Mouse (Mus musculus): ENCODE measurements around the gene Tdp2. TPM values are rescaled to one million over a fixed set of nuclear protein-coding genes. Genes with fewer than 3 reads are reported as not detected.

Gene Tdp2
- polyA plus RNA-seq, 1 experiment from 2014 or later, result 31.4 TPM

DNA sequence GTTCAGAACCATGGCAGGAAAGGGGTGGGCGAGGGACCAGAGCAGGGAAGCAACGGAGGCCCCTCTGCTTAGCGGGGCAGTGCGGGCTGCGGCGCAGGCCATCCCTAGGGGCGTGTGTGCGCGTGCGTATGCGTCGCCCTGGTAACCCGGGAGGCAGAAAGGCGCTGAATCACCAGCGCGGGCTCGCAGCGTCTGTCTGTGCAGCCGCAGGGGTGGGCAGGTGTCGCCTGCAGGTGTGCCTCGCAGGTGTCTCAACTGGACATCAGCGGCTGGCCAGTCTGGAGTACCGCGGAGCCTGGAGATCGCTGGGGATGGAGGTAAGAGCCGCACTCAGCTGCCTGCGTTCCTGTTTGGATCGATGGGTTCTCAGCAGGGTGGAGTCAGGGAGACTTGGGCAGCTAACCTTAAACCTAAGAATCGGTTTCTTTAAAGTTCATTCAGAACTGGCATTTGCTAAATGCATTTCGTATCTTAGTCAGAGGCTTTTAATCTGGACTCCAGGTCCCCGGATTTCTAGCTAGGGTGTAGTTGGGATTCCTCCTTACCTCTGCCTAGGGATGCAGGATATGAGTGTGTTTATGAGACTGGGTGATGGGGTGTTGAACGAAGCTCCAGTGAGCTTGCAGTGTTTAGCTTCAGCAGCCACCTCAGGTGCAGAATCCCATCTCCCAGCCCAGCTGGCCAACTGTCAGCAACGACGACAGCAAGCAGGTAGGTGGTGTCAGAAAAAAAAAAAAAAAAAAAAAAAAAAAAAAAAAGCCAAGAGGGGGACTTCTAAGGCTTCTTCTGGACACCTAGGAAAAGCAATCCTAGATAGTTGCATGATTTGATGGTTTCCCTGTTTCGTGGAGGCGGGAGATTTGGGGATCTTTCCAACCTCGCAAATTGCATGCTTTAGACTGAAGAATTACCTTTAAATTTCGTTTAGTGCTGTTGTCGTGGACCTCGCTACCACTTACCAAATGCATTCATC lies 13.8 kb downstream of the Tdp2 start, which contains the start of gene D130043K22Rik:
Gene D130043K22Rik (plus strand): TSS at position 153 of the 973 bp plus-strand sequence.
- H3K27ac ChIP-seq (replicated peaks in 1 of 2; ENCODE audit: control insufficient read depth in 1 of 2, insufficient read depth in 1 of 2, low read depth in 2 of 2, low read length in 2 of 2), result no peak within 1 kb of the TSS
- peak within 1 kb of the TSS; percentile 57 for H3K9ac ChIP-seq (ENCODE audit: low read length)

DNA sequence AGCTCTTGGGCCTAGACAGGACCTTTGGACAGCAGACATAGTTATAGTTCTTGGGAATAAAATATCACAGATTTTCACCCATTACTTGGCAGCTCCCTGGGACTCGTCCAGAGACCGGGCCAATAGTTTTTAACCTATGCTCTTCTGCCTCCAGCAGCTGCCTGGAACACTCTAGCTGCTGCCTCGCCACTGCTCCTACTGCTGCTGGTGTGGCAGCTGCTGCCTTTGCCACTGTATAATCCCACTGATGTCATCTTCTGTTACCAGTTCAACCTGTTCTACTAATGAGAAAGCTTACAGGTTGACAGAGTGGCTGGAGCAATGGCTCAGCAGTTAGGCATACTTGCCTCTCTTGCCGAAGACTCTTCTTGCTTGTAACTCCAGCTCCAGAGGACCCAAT lies 17.8 kb downstream of the Tdp2 start:
- H3K9ac ChIP-seq (ENCODE audit: low read length), result no peak overlapping the region
- no peak for ATAC-seq (ENCODE audit: insufficient number of reproducible peaks, insufficient read depth, low FRiP score, low read depth)
- H3K4me1 ChIP-seq (ENCODE audit: control insufficient read depth in 2 of 2, insufficient read depth in 2 of 2, low read length in 2 of 2), result peaks cover 5 to 7% of the 10 kb centered on the region in 2 experiments; a peak in 2 of 4 replicates
- H3K4me3 ChIP-seq (ENCODE audit: control insufficient read depth in 1 of 2, insufficient read depth in 1 of 2, low read depth in 1 of 2, low read length in 2 of 2), result no peak overlapping the region
- H3K9me3 ChIP-seq (ENCODE audit: control insufficient read depth, low read length), result no peaks in the 10 kb centered on the region
- H3K27ac ChIP-seq (replicated peaks in 1 of 2; ENCODE audit: control insufficient read depth in 1 of 2, insufficient read depth in 1 of 2, low read depth in 2 of 2, low read length in 2 of 2), result no peak overlapping the region
- H3K4me2 ChIP-seq (ENCODE audit: low read length), result no peak overlapping the region
- H3K27me3 ChIP-seq (ENCODE audit: control insufficient read depth, insufficient read depth, low read length), result no peaks in the 10 kb centered on the region
- no peaks in the 10 kb centered on the region for H3K36me3 ChIP-seq (ENCODE audit: control insufficient read depth, insufficient read depth, low read length)
- 84% methylated on average over 4 of the region's 4 CpGs for WGBS

More for the DNA sequence above, 13.8 kb downstream of the Tdp2 start, which contains the start of gene D130043K22Rik:
- H3K4me2 ChIP-seq (ENCODE audit: low read length), result peak within 1 kb of the TSS; percentile 94
- peak within 1 kb of the TSS; percentile 45 to 53 for H3K4me3 ChIP-seq (ENCODE audit: control insufficient read depth in 1 of 2, insufficient read depth in 1 of 2, low read depth in 1 of 2, low read length in 2 of 2)
- no peaks in the 10 kb centered on the region for H3K27me3 ChIP-seq (ENCODE audit: control insufficient read depth, insufficient read depth, low read length)
- peaks cover 5 to 7% of the 10 kb centered on the region in 2 experiments; a peak in 2 of 4 replicates for H3K4me1 ChIP-seq (ENCODE audit: control insufficient read depth in 2 of 2, insufficient read depth in 2 of 2, low read length in 2 of 2)
- ATAC-seq (ENCODE audit: insufficient number of reproducible peaks, insufficient read depth, low FRiP score, low read depth), result no peak
- WGBS, result 15% methylated on average over 40 of the region's 40 CpGs
- H3K9me3 ChIP-seq (ENCODE audit: control insufficient read depth, low read length), result no peaks in the 10 kb centered on the region
- H3K36me3 ChIP-seq (ENCODE audit: control insufficient read depth, insufficient read depth, low read length), result peaks cover 18% of the 10 kb centered on the region

DNA sequence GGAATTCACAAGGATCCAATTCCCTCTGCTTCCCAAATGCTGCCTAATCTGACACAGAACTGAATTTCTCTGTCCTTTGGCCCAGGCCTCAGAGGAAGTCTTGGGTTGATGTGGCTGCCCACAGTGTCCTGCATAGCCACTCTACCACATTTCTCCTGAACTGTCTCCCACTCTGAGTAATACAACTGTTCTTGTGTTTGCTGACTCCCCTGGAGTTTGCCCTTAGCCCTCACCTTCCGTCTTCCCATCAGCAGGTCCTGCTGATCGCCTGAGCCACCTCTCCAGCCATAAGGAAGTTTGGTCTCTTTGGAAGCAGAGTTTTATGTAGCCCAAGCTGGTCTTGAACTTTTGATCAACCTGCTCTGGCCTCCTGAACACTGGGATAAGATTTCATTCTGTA lies 20.5 kb downstream of the Tdp2 start:
- H3K36me3 ChIP-seq (ENCODE audit: control insufficient read depth, insufficient read depth, low read length), result no peaks in the 10 kb centered on the region
- H3K27ac ChIP-seq (replicated peaks in 1 of 2; ENCODE audit: control insufficient read depth in 1 of 2, insufficient read depth in 1 of 2, low read depth in 2 of 2, low read length in 2 of 2), result no peak overlapping the region
- WGBS, result 76% methylated on average over 2 of the region's 2 CpGs
- no peaks in the 10 kb centered on the region for H3K9me3 ChIP-seq (ENCODE audit: control insufficient read depth, low read length)
- no peak overlapping the region for H3K9ac ChIP-seq (ENCODE audit: low read length)
- no peak overlapping the region for H3K4me3 ChIP-seq (ENCODE audit: control insufficient read depth in 1 of 2, insufficient read depth in 1 of 2, low read depth in 1 of 2, low read length in 2 of 2)
- H3K4me1 ChIP-seq (ENCODE audit: control insufficient read depth in 2 of 2, insufficient read depth in 2 of 2, low read length in 2 of 2), result no peaks in the 10 kb centered on the region
- H3K4me2 ChIP-seq (ENCODE audit: low read length), result no peak overlapping the region
- no peak for ATAC-seq (ENCODE audit: insufficient number of reproducible peaks, insufficient read depth, low FRiP score, low read depth)
- no peaks in the 10 kb centered on the region for H3K27me3 ChIP-seq (ENCODE audit: control insufficient read depth, insufficient read depth, low read length)

DNA sequence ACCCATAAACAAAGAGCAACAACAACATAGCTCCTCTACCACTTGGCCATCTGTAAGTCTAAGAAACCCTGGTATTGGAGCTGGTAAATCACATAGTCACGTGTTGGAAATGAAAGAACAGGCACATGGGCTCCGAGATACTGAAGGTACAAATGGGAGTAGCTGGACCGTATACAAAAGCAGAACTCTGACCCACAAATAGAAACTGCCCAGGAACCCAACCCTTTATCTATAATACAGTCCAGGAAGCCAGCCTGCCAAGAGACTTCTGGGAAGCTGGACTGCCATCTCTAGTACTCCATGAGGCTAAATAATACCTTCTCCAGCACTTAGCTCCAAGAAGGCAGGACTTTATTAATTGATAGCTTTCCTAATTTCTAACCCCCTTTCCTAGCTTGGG lies 21.1 kb downstream of the Tdp2 start:
- Histone ChIP-seq H3K36me3 (ENCODE audit: control insufficient read depth, insufficient read depth, low read length) (no peaks in the 10 kb centered on the region), H3K4me1 (ENCODE audit: control insufficient read depth in 2 of 2, insufficient read depth in 2 of 2, low read length in 2 of 2) (0 out of 4 replicates have a peak, but pooled peaks cover 0 to 3% of the 10 kb centered on the region in 2 experiments), H3K4me2 (ENCODE audit: low read length) (no peak overlapping the region), H3K9me3 (ENCODE audit: control insufficient read depth, low read length) (no peaks in the 10 kb centered on the region), H3K27me3 (ENCODE audit: control insufficient read depth, insufficient read depth, low read length) (no peaks in the 10 kb centered on the region), H3K27ac (replicated peaks in 1 of 2; ENCODE audit: control insufficient read depth in 1 of 2, insufficient read depth in 1 of 2, low read depth in 2 of 2, low read length in 2 of 2) (no peak overlapping the region), H3K9ac (ENCODE audit: low read length) (no peak overlapping the region), H3K4me3 (ENCODE audit: control insufficient read depth in 1 of 2, insufficient read depth in 1 of 2, low read depth in 1 of 2, low read length in 2 of 2) (no peak overlapping the region)
- WGBS, result 58% methylated on average over 3 of the region's 3 CpGs
- ATAC-seq (ENCODE audit: insufficient number of reproducible peaks, insufficient read depth, low FRiP score, low read depth), result no peak

DNA sequence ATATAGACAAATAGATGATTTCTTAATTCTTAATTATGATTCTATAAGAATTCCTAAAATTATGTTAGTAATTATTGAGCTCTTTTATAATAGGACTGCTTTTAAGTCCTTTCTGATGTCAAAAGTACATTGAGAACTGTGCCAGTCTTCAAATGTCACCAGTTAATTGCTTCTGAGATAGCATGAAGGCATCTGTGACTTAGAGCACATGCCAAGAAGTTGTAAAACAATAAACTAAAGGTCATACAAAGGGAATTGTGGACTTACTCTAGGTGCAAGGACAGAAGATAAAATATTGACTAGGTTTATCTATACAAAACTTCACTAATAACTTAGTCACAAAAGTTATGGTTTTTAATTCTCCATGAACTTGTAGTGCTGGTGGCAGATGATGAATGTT lies 27.6 kb downstream of the Tdp2 start:
- no peak overlapping the region for H3K4me2 ChIP-seq (ENCODE audit: low read length)
- no peak for ATAC-seq (ENCODE audit: insufficient number of reproducible peaks, insufficient read depth, low FRiP score, low read depth)
- no peak overlapping the region for H3K4me3 ChIP-seq (ENCODE audit: control insufficient read depth in 1 of 2, insufficient read depth in 1 of 2, low read depth in 1 of 2, low read length in 2 of 2)
- no peaks in the 10 kb centered on the region for H3K36me3 ChIP-seq (ENCODE audit: control insufficient read depth, insufficient read depth, low read length)
- H3K27me3 ChIP-seq (ENCODE audit: control insufficient read depth, insufficient read depth, low read length), result no peaks in the 10 kb centered on the region
- H3K9me3 ChIP-seq (ENCODE audit: control insufficient read depth, low read length), result no peaks in the 10 kb centered on the region
- H3K9ac ChIP-seq (ENCODE audit: low read length), result no peak overlapping the region
- H3K4me1 ChIP-seq (ENCODE audit: control insufficient read depth in 2 of 2, insufficient read depth in 2 of 2, low read length in 2 of 2), result 0 out of 4 replicates have a peak, but pooled peaks cover 0 to 6% of the 10 kb centered on the region in 2 experiments
- H3K27ac ChIP-seq (replicated peaks in 1 of 2; ENCODE audit: control insufficient read depth in 1 of 2, insufficient read depth in 1 of 2, low read depth in 2 of 2, low read length in 2 of 2), result no peak overlapping the region

DNA sequence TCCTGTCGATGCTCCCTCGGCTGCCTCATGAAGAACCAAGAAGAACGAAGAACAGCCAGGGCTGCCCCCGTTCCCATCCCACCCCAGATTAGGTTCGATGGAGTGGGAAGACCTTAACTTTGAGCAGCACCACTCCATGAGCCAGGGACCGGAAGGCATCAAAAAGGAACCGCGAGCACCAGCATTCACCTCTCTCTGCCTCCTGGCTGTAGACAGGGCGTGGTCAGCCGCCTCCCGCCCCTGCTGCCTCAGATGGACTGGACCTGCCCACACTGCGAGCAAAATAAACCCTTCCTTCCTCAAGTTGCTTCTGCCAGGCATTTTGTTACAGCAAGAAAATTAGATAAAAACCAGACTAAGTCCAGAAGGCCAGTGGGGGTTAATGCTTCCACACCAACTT lies 29.6 kb downstream of the Tdp2 start:
- no peaks in the 10 kb centered on the region for H3K27me3 ChIP-seq (ENCODE audit: control insufficient read depth, insufficient read depth, low read length)
- no peaks in the 10 kb centered on the region for H3K9me3 ChIP-seq (ENCODE audit: control insufficient read depth, low read length)
- no peak overlapping the region for H3K4me2 ChIP-seq (ENCODE audit: low read length)
- H3K4me3 ChIP-seq (ENCODE audit: control insufficient read depth in 1 of 2, insufficient read depth in 1 of 2, low read depth in 1 of 2, low read length in 2 of 2), result no peak overlapping the region
- 0 out of 4 replicates have a peak, but pooled peaks cover 0 to 6% of the 10 kb centered on the region in 2 experiments for H3K4me1 ChIP-seq (ENCODE audit: control insufficient read depth in 2 of 2, insufficient read depth in 2 of 2, low read length in 2 of 2)
- WGBS, result 67% methylated on average over 12 of the region's 12 CpGs
- no peak for ATAC-seq (ENCODE audit: insufficient number of reproducible peaks, insufficient read depth, low FRiP score, low read depth)
- no peak overlapping the region for H3K9ac ChIP-seq (ENCODE audit: low read length)
- no peak overlapping the region for H3K27ac ChIP-seq (replicated peaks in 1 of 2; ENCODE audit: control insufficient read depth in 1 of 2, insufficient read depth in 1 of 2, low read depth in 2 of 2, low read length in 2 of 2)
- no peaks in the 10 kb centered on the region for H3K36me3 ChIP-seq (ENCODE audit: control insufficient read depth, insufficient read depth, low read length)

DNA sequence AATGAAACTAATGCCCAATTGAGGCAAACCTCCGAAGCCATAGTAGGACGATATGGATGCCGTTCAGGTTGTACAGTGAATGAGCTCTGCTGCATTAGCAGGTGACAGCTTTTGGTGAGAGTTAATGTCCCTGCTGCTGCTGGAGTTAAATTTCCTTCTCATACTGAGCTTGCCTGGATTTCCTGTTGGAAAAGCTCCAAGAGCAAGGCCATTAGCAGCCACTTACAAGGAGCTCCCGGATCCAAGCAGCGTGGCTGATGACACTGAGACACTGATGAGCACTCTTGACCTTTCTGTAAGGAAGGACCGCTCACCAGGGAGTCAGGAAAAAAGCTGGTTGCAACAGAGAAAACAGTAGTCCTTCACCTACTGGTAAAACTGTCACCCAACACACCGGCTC lies 30.5 kb downstream of the Tdp2 start:
- no peak for ATAC-seq (ENCODE audit: insufficient number of reproducible peaks, insufficient read depth, low FRiP score, low read depth)
- WGBS, result 64% methylated on average over 7 of the region's 7 CpGs
- Histone ChIP-seq H3K27ac (replicated peaks in 1 of 2; ENCODE audit: control insufficient read depth in 1 of 2, insufficient read depth in 1 of 2, low read depth in 2 of 2, low read length in 2 of 2) (no peak overlapping the region), H3K9ac (ENCODE audit: low read length) (no peak overlapping the region), H3K4me3 (ENCODE audit: control insufficient read depth in 1 of 2, insufficient read depth in 1 of 2, low read depth in 1 of 2, low read length in 2 of 2) (no peak overlapping the region), H3K27me3 (ENCODE audit: control insufficient read depth, insufficient read depth, low read length) (no peaks in the 10 kb centered on the region), H3K9me3 (ENCODE audit: control insufficient read depth, low read length) (no peaks in the 10 kb centered on the region), H3K4me1 (ENCODE audit: control insufficient read depth in 2 of 2, insufficient read depth in 2 of 2, low read length in 2 of 2) (0 out of 4 replicates have a peak, but pooled peaks cover 0 to 6% of the 10 kb centered on the region in 2 experiments), H3K4me2 (ENCODE audit: low read length) (no peak overlapping the region), H3K36me3 (ENCODE audit: control insufficient read depth, insufficient read depth, low read length) (no peaks in the 10 kb centered on the region)

Measured in heart, embryonic 14.5 days (tissue).